Mouse (Mus musculus) ES-Bruce4 (cell line): ENCODE measurements around the gene Smurf2.

ENCODE experiments used
- CTCF ChIP-seq: IDR thresholded peaks from one replicate; pipeline ENCODE4 v1.8.1; 2011; ENCODE audit warnings: low read depth, low read length
- EP300 ChIP-seq: IDR thresholded peaks from 2 replicates; pipeline ENCODE4 v1.6.1; 2011; ENCODE audit warnings: low read depth, low read length; ENCODE audit not compliant: insufficient read depth
- POLR2A ChIP-seq: IDR thresholded peaks from one replicate; pipeline ENCODE4 v1.8.1; 2011; ENCODE audit warnings: low read length; ENCODE audit not compliant: insufficient read depth

GRCm38 (mm10) chr11:106959121-106959520 lies 38.6 kb upstream of the Smurf2 start:
- TF ChIP-seq CTCF (no peak), POLR2A (no peak), EP300 (no peak)
